Mouse (Mus musculus): Measurements from ENCODE around the gene Pgpep1l. TPM values are rescaled to one million over a fixed set of nuclear protein-coding genes. Genes with fewer than 3 reads are reported as not detected.

Pgpep1l gene
- polyA plus RNA-seq, 1 experiment, result not detected

DNA sequence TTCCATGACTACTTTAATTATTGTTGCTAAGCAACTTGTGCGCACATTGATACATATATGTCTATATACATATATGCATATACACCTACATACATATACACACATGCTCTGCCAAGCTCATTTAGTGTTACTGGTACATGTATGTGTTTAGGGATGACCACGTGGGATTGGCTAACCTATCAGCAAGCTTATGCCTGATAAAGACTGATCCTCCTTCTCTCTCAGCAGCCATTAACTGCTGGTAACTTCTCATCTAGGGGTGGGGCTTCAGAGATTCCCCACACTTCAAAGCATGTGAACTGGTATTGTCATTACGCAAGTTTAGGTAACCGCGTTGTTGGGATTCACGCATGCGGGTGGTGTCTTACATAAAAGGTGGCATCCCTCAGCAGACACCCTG, 64.4 kb downstream of the Pgpep1l start:
- TF ChIP-seq POLR2A (IDR thresholded peaks at IDR 0.05; ENCODE audit: borderline replicate concordance, low read depth, low read length), result no peak
- TF ChIP-seq CTCF (IDR thresholded peaks at IDR 0.05; ENCODE audit: low read depth, low read length), result no peak
- no peak overlapping the region for H3K4me3 ChIP-seq (ENCODE audit: insufficient read depth, low read length)
- no peaks in the 10 kb centered on the region for H3K4me1 ChIP-seq (ENCODE audit: control insufficient read depth, insufficient read depth, low read length)
- no peak overlapping the region for H3K27ac ChIP-seq (ENCODE audit: insufficient read depth, low read depth, low read length)

DNA sequence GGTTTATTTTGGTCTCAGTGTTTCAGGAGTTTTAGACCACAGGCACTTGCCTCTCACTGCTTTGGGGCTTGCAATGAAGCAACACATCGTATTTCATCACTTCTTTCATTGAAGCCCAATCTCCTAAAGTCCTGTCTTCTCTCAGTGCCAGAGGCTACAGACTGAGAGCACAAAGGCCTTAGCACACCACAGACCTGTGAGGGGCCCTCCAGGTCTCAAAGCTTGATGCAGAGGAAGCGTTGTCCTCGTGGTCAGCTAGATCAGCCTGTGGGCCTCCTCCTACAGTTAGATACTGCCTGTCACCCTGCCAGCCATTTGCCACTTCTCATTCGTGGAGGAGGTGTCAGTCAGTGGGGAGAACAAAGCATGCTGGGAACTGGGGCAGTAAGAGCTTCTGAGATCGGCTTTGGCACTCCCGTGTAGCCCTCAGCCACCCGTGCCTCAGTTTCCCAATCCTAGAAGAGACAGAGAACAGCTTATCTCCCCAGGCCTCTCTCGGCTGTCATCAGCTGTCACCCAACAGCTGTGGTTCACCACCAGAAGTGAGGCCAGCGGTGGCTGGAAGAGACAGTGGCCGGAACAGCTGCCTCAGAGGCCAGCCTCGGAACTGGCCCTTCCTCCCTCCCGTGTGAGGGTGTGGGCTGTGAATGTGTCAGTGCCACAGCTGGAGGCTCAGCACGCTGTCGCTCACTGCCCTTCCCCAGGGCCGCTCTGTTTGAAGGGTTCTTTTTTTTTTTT, 69.9 kb downstream of the Pgpep1l start:
- no peak overlapping the region for H3K4me3 ChIP-seq (ENCODE audit: insufficient read depth, low read length)
- no peak for TF ChIP-seq CTCF (IDR thresholded peaks at IDR 0.05; ENCODE audit: low read depth, low read length)
- no peak for TF ChIP-seq POLR2A (IDR thresholded peaks at IDR 0.05; ENCODE audit: borderline replicate concordance, low read depth, low read length)
- no peak overlapping the region for H3K27ac ChIP-seq (ENCODE audit: insufficient read depth, low read depth, low read length)
- no peaks in the 10 kb centered on the region for H3K4me1 ChIP-seq (ENCODE audit: control insufficient read depth, insufficient read depth, low read length)

DNA sequence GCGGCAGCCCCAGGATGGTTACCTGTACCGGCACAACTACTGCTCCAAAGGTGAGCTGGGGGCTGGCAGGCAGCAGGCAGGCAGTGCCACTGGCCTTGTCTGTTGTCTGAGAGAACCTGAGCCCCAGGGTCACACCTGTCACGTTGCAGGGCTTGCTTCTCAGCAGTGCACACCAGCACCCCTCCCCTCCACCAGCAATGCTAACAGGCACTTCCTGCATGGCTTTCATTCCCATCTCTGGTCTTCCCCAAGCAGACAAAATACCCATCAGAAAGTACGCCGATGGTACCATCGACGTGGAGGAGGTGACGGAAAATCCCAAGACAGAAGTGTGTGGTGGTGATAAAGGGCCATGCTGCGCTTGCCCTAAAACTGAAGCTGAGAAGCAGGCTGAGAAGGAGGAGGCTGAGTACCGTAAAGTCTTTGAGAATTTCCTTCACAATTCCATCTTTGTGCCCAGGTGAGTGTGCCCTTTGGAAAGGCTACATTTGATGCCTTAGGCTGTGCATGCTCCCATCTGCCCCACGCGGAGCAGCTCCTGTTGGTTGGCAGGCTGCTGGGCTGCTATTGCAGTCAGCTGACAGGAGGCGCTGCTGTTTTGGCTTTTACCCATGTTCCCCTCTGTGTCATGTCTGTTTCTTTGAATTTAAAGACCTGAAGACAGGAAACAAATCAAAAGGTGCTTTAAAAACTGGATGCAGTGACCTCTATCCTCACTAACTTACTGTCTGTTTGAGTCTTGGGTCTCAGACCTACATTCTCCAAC, 74.2 kb downstream of the Pgpep1l start:
- Histone ChIP-seq H3K4me3 (ENCODE audit: insufficient read depth, low read length) (no peak overlapping the region), H3K4me1 (ENCODE audit: control insufficient read depth, insufficient read depth, low read length) (no peaks in the 10 kb centered on the region)
- TF ChIP-seq POLR2A (IDR thresholded peaks at IDR 0.05; ENCODE audit: borderline replicate concordance, low read depth, low read length) (no peak), CTCF (IDR thresholded peaks at IDR 0.05; ENCODE audit: low read depth, low read length) (no peak)

DNA sequence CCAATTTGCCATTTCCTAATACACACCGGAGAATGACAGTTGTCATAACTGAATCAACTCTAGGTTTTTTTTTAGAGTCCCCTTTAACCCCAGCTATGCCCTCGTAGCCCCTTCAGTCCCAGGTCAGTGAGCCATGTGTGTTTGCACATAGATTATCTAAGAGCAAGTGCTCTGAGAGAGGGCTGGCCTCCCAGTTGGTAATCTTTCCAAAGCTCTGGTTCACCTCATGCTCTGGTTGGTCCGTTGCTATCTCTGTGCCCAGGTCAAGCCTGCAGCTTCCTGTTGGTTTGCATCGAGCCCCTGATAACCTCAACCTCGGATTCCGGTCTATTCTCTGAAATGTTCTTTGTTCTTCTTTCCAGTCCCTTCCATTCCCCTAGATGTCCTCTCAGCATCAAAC, 74.8 kb downstream of the Pgpep1l start:
- no peaks in the 10 kb centered on the region for H3K4me1 ChIP-seq (ENCODE audit: control insufficient read depth, insufficient read depth, low read length)

More for the DNA sequence above, 74.2 kb downstream of the Pgpep1l start:
- H3K27ac ChIP-seq (ENCODE audit: insufficient read depth, low read depth, low read length), result no peak overlapping the region

More for the DNA sequence above, 74.8 kb downstream of the Pgpep1l start:
- Histone ChIP-seq H3K4me3 (ENCODE audit: insufficient read depth, low read length) (no peak overlapping the region), H3K27ac (ENCODE audit: insufficient read depth, low read depth, low read length) (no peak overlapping the region)
- TF ChIP-seq POLR2A (IDR thresholded peaks at IDR 0.05; ENCODE audit: borderline replicate concordance, low read depth, low read length) (no peak), CTCF (IDR thresholded peaks at IDR 0.05; ENCODE audit: low read depth, low read length) (no peak)

Other genes with a start within 250 kb of the Pgpep1l start
- gene Fam169b, start 9.6 kb upstream of the Pgpep1l start, polyA plus RNA-seq (2012; ENCODE audit: insufficient read depth, insufficient read length, missing spikeins), result not detected in 2 replicates

All from bone marrow macrophage, adult 2 months (primary cell).